Mouse (Mus musculus) kidney, postnatal 0 days (tissue): ENCODE results near the gene Adcyap1r1. TPM values are rescaled to one million over a fixed set of nuclear protein-coding genes. Genes with fewer than 3 reads are reported as not detected.

ENCODE experiments used
- ATAC-seq: fragments of 200-750 bp; cut with Nextera tagmentation; replicated peaks from 2 replicates; pipeline ENCODE4 v1.8.0; 2017; ENCODE audit warnings: low read depth, moderate number of reproducible peaks, moderate TSS enrichment, moderate library complexity; ENCODE audit not compliant: low FRiP score
- DNase-seq: peaks from one replicate; pipeline ENCODE4 v3.0.0-alpha.2; 2016; ENCODE audit warnings: low spot score
- H3K27ac ChIP-seq: fragments of 300-500 bp; sonication (generic); 2 replicates; pipeline ENCODE4 v1.5.1; 2014; ENCODE audit warnings: mild to moderate bottlenecking
- H3K27me3 ChIP-seq: fragments of 300-500 bp; sonication (generic); 2 replicates; pipeline ENCODE4 v1.6.1; 2014; ENCODE audit warnings: low read length, mixed read lengths; ENCODE audit not compliant: insufficient read depth
- H3K36me3 ChIP-seq: fragments of 300-500 bp; sonication (generic); 2 replicates; pipeline ENCODE4 v1.6.1; 2014; ENCODE audit warnings: low read length, mixed read lengths; ENCODE audit not compliant: insufficient read depth
- H3K4me1 ChIP-seq: fragments of 300-500 bp; sonication (generic); replicated peaks from 2 replicates; pipeline ENCODE4 v1.6.1; 2014; ENCODE audit warnings: antibody characterized with exemption, low read length, mixed read lengths; ENCODE audit not compliant: insufficient read depth
- H3K4me2 ChIP-seq: fragments of 300-500 bp; sonication (generic); 2 replicates; pipeline ENCODE4 v1.6.1; 2014; ENCODE audit warnings: mild to moderate bottlenecking, low read length, moderate library complexity, mixed read lengths
- H3K4me3 ChIP-seq: fragments of 300-500 bp; sonication (generic); replicated peaks from 2 replicates; pipeline ENCODE4 v1.5.1; 2014; ENCODE audit warnings: low read depth, low read length
- H3K9ac ChIP-seq: fragments of 300-500 bp; sonication (generic); 2 replicates; pipeline ENCODE4 v1.6.1; 2014; ENCODE audit warnings: low read depth, low read length
- H3K9me3 ChIP-seq: fragments of 300-500 bp; sonication (generic); replicated peaks from 2 replicates; pipeline ENCODE4 v1.6.1; 2016; ENCODE audit warnings: low read length, inconsistent platforms, mixed read lengths
- CTCF ChIP-seq: IDR thresholded peaks from 2 replicates; pipeline ENCODE4 v1.5.1; 2016; ENCODE audit warnings: antibody characterized with exemption, low read depth, mild to moderate bottlenecking, moderate library complexity
- WGBS: fragments of 180-500 bp; shearing (Covaris S2); extraction: QIAGEN DNeasy Blood & Tissue Kit; methylation state at CpG from one replicate; pipeline ENCODE4 v1.1.7; 2014; 5-methylcytosine and 5-hydroxymethylcytosine counted together
- polyA plus RNA-seq: library from polyadenylated mRNA; unstranded; fragments of >200 nt; fragmentation: Nextera tagmentation; extraction: Ambion mirVana; gene quantifications from 2 replicates; pipeline ENCODE4 v1.2.1, GENCODE M21; 2015

Gene Adcyap1r1
- polyA plus RNA-seq, 1 experiment from 2014 or later = 1.2 TPM

DNA sequence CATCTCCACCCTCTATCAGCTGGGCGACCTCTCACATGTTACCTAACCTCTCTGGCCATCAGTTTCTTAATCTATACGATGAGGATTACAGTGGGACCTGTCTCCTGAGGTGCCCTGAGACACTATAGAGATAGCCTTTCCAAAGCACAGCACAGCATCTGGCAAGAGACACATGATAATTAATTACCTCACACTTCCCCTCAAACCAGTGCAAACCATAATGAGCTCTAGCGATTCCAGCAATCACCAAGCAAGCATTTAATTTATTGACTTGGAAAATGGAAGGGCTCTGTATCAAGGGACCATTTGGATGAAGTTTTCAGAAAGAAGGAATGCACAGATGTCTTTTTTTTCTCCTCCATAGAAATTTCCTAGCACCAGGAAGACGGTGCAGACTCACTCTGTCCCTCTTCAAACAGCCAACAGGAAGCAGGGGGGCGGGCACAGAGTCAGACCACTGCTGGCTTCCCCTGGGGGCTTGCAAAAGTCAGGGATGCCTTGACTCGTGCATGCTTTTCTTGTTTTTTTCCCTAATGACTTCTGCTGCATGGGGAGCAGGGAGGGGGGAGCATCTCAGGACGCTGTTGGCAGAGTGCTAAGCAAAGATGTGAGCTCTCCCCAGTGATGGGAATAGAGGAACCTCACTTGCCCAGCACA is 41.5 kb upstream of the Adcyap1r1 start:
- Histone ChIP-seq H3K9me3 (no peaks in the 10 kb centered on the region), H3K4me3 (no peak overlapping the region), H3K4me1 (no peaks in the 10 kb centered on the region), H3K36me3 (no peaks in the 10 kb centered on the region), H3K4me2 (no peak overlapping the region), H3K27ac (no peak overlapping the region), H3K27me3 (no peaks in the 10 kb centered on the region), H3K9ac (no peak overlapping the region)
- peak; percentile 70 for DNase-seq
- no peak for TF ChIP-seq CTCF
- ATAC-seq = no peak
- WGBS = 36% methylated on average over 7 of the region's 7 CpGs

DNA sequence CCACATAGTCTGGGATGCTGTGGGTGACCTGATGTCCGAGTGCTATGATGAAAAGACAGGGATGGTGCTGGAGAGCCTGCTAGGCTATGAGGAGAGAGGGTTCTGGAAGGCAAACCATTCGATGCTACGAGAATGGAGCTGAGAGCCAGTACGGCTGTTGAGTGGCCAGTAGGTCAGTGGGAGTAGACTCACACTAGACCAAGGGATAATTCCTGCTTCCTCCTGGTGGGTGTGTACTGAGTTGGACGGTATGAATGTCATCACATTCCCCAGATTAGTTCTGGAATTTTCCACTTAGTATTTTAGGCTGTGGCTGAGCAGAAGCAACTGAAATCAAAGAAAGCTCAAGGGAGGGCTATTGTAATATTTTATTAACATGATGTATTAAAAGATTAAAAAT is 40.8 kb upstream of the Adcyap1r1 start:
- no peak for TF ChIP-seq CTCF
- Histone ChIP-seq H3K27me3 (no peaks in the 10 kb centered on the region), H3K27ac (no peak overlapping the region), H3K4me3 (no peak overlapping the region), H3K9ac (no peak overlapping the region), H3K9me3 (no peaks in the 10 kb centered on the region), H3K4me1 (no peaks in the 10 kb centered on the region), H3K36me3 (no peaks in the 10 kb centered on the region), H3K4me2 (no peak overlapping the region)
- peak; percentile 72 for DNase-seq
- 65% methylated on average over 5 of the region's 5 CpGs for WGBS
- ATAC-seq = no peak

DNA sequence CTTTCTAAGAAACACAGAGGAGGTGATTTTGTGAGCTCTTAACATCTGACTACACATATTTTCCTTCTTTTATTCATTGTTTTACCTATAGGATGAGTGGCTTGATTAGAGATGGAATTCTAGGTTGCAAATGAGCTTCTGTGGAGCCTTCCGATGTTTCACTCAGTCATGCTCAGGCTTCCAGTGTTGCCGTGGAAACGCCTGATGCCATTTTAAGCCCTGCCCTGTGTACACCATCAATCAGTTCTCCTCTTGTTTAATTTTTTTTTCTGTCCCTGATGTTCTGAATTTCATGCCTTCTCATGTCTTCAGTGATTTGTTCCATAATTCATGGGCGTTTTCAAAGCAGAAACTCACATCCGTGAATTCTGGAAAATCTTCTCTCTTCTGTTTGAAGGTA is 35.6 kb upstream of the Adcyap1r1 start:
- H3K9ac ChIP-seq = no peak overlapping the region
- DNase-seq (no peak), ATAC-seq (no peak)
- no peaks in the 10 kb centered on the region for H3K4me1 ChIP-seq
- H3K4me3 ChIP-seq = no peak overlapping the region
- no peaks in the 10 kb centered on the region for H3K9me3 ChIP-seq
- 76% methylated on average over 5 of the region's 5 CpGs for WGBS
- no peak for TF ChIP-seq CTCF
- no peak overlapping the region for H3K4me2 ChIP-seq
- H3K27ac ChIP-seq = no peak overlapping the region
- H3K36me3 ChIP-seq = no peaks in the 10 kb centered on the region
- H3K27me3 ChIP-seq = no peaks in the 10 kb centered on the region

DNA sequence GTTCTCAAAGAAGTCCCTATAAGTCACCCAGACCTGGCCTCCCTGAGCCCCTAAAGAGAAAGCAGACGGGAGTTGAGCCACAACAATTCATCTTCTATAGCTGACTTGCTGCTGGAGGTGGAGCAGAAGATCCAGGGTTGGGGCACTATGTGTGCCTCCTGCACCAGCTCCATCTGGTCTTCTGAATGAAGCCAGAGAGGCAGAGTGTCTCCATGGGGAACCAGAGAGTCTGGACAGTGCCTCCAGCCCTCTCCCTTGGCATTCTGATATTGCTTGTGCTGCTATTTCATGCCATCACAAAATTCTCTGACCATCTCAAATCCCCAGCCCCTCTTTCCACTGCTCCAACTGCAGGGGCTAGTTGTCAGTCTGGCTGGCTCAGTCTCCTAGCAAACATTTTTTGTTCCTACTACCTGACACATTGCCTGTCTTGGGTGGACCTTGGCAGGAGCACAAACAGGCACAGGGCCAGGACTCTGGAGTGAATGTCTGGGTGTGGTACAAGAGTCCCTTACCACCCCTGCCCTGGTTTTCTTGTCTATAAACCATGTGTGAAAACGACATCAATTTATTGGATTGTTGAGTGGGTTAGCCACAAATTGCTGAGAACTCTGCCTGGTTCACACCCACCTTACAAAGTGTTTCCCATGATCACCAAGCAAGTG is 32.9 kb upstream of the Adcyap1r1 start:
- H3K27me3 ChIP-seq = no peaks in the 10 kb centered on the region
- no peak overlapping the region for H3K9ac ChIP-seq
- WGBS = 51% methylated on average over 2 of the region's 2 CpGs
- ATAC-seq (no peak), DNase-seq (no peak)
- no peak overlapping the region for H3K4me3 ChIP-seq
- no peaks in the 10 kb centered on the region for H3K4me1 ChIP-seq
- H3K27ac ChIP-seq = no peak overlapping the region
- no peaks in the 10 kb centered on the region for H3K9me3 ChIP-seq
- H3K36me3 ChIP-seq = no peaks in the 10 kb centered on the region
- H3K4me2 ChIP-seq = no peak overlapping the region
- no peak for TF ChIP-seq CTCF

DNA sequence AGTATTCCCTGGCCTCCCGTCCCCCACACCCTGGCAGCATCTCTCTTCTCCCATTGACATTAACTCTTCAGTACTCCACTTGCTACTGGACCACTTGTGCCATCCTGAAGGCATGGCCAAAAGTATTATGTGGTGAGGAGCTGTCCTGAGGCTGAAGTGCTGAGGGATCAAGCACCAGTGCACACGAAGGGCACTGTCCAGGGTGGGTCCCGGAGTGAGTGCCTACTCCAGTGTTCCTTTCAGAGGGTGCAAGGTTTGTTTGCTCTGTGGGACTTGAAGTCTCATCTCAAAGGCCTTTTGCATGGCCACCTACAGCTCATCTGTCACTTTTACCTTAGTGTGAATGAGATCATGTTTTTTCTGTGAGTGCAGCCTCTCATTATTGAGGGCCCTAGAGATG is 31.4 kb upstream of the Adcyap1r1 start:
- Histone ChIP-seq H3K9me3 (no peaks in the 10 kb centered on the region), H3K27ac (no peak overlapping the region), H3K36me3 (no peaks in the 10 kb centered on the region), H3K4me2 (no peak overlapping the region), H3K9ac (no peak overlapping the region), H3K4me3 (no peak overlapping the region), H3K27me3 (no peaks in the 10 kb centered on the region), H3K4me1 (no peaks in the 10 kb centered on the region)
- ATAC-seq (no peak), DNase-seq (no peak)
- WGBS = 56% methylated on average over 3 of the region's 3 CpGs
- no peak for TF ChIP-seq CTCF

DNA sequence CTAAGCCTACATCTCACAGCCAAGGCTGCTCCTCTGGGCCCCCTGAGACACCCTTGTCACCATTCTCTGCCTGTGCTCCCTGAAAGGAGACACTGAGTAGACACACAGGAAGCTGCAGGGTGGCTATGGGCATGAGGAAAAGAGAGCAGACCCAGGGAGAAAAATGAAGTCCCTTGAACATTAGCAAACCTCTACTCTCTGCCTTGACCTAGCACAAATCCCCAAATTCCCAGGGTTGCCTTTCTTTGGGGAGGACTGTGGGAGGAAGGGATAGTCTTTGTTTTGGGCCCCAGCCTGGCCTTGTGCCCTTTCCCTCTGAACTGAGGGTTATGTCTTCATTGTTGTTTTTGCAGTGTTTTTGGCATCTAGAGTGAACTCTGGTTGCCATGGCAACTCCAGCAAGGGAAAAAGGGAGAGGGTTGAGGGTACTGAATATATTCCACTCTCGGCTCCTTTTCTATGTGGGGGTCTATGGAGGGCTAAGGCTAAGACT is 30.9 kb upstream of the Adcyap1r1 start:
- WGBS = 6% methylated on average over 1 of the region's 1 CpGs
- DNase-seq = no peak
- Histone ChIP-seq H3K4me2 (no peak overlapping the region), H3K9ac (no peak overlapping the region), H3K9me3 (no peaks in the 10 kb centered on the region), H3K27ac (no peak overlapping the region), H3K36me3 (no peaks in the 10 kb centered on the region), H3K27me3 (no peaks in the 10 kb centered on the region), H3K4me1 (no peaks in the 10 kb centered on the region), H3K4me3 (no peak overlapping the region)
- TF ChIP-seq CTCF = no peak
- ATAC-seq = no peak
